Mouse (Mus musculus): ENCODE measurements at regions not wholly inside any gene's neighbourhood (a gene's known extent, or its start where the extent isn't known, plus 50 kb on each side); places are given as distances from the start of the nearest gene placed in this dataset.
A peak's percentile ranks its signal among the peaks of the same experiment; 100 is the strongest.

- no peak for DNase-seq (ENCODE audit: low read depth)
Observed at GRCm38 (mm10) chr13:106738011-106738410, 198.7 kb downstream of the Ipo11 start.

GRCm38 (mm10) chr13:106734323-106734722 lies 202.4 kb downstream of the Ipo11 start:
- no peak for DNase-seq (ENCODE audit: low read depth)

- no peak for DNase-seq (ENCODE audit: low read depth)
Observed at GRCm38 (mm10) chr13:106732906-106733305, 203.9 kb downstream of the Ipo11 start.

DNA sequence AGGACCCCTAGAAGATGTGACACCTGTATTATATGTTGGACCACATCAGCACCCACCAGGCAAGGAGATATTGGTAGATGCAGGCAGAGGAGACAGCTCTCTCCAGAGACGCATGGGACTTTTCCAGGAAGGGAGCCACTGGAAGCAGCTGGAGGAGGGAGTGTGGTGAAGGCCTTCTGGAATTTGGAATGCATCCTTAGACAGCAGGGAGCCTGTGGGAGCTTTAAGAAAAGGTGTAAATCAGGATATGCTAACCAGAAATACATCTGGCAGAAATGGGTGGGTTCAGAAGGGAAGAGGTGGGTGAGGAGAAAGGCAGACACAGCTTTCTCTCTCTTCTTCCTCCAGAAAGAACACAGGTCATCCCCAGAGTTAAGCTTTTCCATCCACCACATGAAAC lies 213.4 kb downstream of the Ipo11 start:
- no peak for DNase-seq (ENCODE audit: low read depth)

- DNase-seq (ENCODE audit: low read depth) = no peak
Observed at GRCm38 (mm10) chr13:106721167-106721566, 215.6 kb downstream of the Ipo11 start.

- peak; percentile 4 for DNase-seq (ENCODE audit: low read depth)
Observed at GRCm38 (mm10) chr13:106715771-106716170, 221.0 kb downstream of the Ipo11 start.

DNA sequence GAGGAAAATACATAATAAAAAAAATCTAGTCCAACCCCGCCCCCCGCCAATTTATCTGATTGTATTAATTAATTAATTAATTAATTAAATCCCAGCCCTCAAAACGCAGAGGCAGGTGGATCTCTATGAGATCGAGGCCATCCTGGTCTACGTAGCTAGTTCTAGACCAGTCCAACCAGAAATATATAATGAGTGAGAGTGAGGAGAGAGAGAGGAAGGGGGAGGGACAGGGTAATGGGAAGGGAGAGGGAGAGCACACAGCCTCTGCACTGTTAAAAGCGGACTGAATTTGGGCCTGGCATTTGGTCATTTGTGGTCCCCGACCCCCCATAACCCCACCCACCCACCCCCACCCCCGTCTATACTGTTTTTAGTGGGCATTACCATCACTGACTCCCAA lies 221.5 kb downstream of the Ipo11 start:
- DNase-seq (ENCODE audit: low read depth) = no peak

DNA sequence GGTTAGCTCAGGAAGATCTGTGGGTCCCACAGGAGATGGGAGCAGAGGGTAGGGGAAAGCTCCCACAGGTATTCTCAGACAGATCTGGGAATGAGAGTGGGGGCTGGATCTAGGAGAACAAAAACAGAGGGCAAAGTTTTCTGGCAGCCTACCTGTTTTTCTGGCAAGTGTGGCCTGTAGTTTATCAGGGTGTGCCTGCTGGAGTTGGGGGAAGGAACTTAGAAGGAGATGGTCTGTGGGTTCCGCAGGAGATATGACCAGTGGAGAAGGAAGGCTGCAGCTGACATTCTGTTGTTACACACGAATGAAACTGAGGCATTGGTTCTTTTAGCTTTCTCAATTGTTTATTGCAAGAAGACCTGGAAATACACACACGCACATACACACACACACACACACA lies 226.2 kb downstream of the Ipo11 start:
- no peak for DNase-seq (ENCODE audit: low read depth)

- no peak for DNase-seq (ENCODE audit: low read depth)
Observed at GRCm38 (mm10) chr13:106700376-106700775, 236.4 kb downstream of the Ipo11 start.

DNA sequence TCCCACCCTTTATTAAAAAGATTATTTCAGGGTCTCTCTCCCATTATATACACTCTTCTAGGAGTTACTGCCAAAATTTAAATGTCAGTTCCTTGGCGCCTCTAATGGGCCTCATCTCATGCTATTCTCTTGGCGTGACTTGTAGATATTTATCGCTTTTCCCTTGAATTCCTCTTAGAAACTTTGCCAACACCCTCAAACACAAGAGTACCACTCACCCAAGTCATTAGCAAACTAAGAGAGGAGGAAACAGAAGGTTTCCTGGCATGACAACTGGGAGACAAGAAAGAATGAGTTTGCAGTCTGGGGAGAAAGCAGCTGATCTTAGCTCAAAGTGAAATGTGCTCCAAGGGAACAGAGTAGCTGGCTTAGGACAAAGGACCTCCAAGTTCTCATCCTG lies 236.8 kb downstream of the Ipo11 start:
- DNase-seq (ENCODE audit: low read depth) = no peak

- DNase-seq (ENCODE audit: low read depth) = no peak
Observed at GRCm38 (mm10) chr13:106691787-106692571, 244.8 kb downstream of the Ipo11 start.

- no peak for DNase-seq (ENCODE audit: low read depth)
Observed at GRCm38 (mm10) chr13:106690125-106690524, 246.6 kb downstream of the Ipo11 start.

DNA sequence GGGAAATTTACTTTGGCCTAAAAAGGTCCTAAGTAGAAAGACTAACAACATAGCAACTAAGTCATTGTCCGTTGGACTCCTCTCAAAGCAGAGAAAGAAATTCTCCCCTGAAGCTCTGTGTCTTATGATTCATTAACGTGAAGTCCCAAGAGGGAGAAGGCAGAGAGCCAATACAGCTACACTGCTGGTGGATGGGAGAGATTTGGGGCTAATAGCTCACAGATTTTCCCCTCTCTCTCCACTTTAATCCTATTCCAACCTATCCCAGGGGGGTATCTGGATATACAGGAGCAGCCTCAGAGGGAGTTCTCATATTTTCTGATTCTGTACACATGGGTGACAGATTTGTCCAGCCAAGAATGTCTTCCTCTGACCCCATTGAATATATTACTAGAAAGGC lies 247.1 kb downstream of the Ipo11 start:
- no peak for DNase-seq (ENCODE audit: low read depth)

- DNase-seq (ENCODE audit: low read depth) = no peak
Observed at GRCm38 (mm10) chr13:106689051-106689450, 247.7 kb downstream of the Ipo11 start.

GRCm38 (mm10) chr13:106669665-106670064 lies 267.1 kb downstream of the Ipo11 start:
- DNase-seq (ENCODE audit: low read depth) = no peak

- DNase-seq (ENCODE audit: low read depth) = no peak
Observed at GRCm38 (mm10) chr13:106662195-106662594, 274.6 kb downstream of the Ipo11 start.

GRCm38 (mm10) chr13:106649363-106649762 lies 287.4 kb downstream of the Ipo11 start:
- no peak for DNase-seq (ENCODE audit: low read depth)

- no peak for DNase-seq (ENCODE audit: low read depth)
Observed at GRCm38 (mm10) chr13:106643302-106643975, 293.3 kb downstream of the Ipo11 start.

- DNase-seq (ENCODE audit: low read depth) = no peak
Observed at GRCm38 (mm10) chr13:106638706-106639385, 297.9 kb downstream of the Ipo11 start.

GRCm38 (mm10) chr13:106591729-106592128 lies 345.0 kb downstream of the Ipo11 start:
- DNase-seq (ENCODE audit: low read depth) = no peak

DNA sequence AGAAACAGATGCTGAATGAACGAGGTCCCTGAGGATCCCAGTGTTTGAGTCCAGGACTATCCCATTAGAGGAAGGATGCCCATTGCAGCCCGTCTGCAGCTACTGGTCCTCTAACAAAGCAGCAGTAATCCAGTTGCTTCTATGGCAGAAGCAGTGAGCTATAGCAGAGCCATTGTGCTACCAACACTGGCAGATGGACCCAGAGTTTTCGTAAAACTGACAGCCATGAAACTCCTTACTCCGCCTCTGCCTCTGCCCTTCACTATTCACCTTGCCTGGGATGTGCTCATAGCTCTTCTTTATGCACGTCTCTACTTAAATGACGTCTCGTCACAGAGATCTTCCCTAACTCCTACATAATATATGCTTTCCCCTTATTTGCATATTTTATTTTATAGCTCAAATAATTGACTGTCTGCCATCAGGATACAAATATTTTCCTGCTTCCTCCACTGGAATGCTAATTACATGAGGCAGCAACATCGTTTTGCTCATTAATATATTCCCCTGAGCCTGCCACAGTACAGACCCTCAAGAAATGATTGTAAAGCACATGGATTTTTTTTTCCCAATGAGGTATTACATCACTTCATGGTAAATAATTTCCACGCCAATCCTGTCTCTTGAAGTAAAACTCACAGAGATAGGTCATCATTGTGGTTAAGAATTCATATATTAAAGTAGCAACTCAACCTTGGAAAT lies 368.9 kb downstream of the Ipo11 start:
- no peak for DNase-seq (ENCODE audit: low read depth)

DNA sequence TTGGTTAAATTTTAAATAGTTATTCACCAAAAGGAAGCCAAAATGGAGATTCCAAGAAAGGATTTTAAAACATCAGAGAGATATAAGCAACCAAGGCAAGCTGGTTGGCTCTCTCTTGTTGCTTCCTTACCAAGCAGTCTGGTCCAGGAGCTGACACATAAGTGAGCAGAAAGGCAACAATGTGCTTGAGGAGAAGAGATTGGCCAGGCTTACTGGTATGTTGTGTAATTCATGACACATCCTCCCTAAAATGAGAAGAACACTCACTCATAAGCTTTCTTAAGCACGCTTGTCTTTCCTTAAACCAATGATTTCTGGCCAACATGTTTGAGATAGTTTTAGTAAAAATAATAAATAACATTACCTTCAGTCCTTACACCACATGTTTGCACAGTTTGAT lies 374.2 kb downstream of the Ipo11 start:
- DNase-seq (ENCODE audit: low read depth) = no peak
